Mouse (Mus musculus) bone marrow macrophage, adult 2 months (primary cell): ENCODE results near the gene Scgb1b20. TPM values are rescaled to one million over a fixed set of nuclear protein-coding genes. Genes with fewer than 3 reads are reported as not detected.
"Not testable (repeated sequence)": the region's sequence is repeated elsewhere in the genome, so short reads cannot be mapped to it uniquely, and the experiment has no call there.

Experiments
- H3K27ac ChIP-seq: 2 replicates; pipeline ENCODE4 v1.5.1; 2012; ENCODE audit warnings: low read depth, low read length; ENCODE audit not compliant: insufficient read depth
- H3K4me1 ChIP-seq: 2 replicates; pipeline ENCODE4 v1.6.1; 2012; ENCODE audit warnings: low read length; ENCODE audit not compliant: control insufficient read depth, insufficient read depth
- H3K4me3 ChIP-seq: 2 replicates; pipeline ENCODE4 v1.5.1; 2012; ENCODE audit warnings: mild to moderate bottlenecking, low read length, moderate library complexity; ENCODE audit not compliant: insufficient read depth
- CTCF ChIP-seq: IDR thresholded peaks from 2 replicates; pipeline ENCODE4 v1.5.1; 2012; ENCODE audit warnings: low read depth, mild to moderate bottlenecking, low read length, moderate library complexity
- POLR2A ChIP-seq: IDR thresholded peaks from 2 replicates; pipeline ENCODE4 v1.6.1; 2012; ENCODE audit warnings: mild to moderate bottlenecking, low read depth, low read length, borderline replicate concordance
- polyA plus RNA-seq: library from polyadenylated mRNA; stranded (reverse); fragments of >200 nt; gene quantifications from 2 replicates; pipeline ENCODE4 v1.2.4, GENCODE M21; 2012; ENCODE audit not compliant: missing spikeins, insufficient read depth, insufficient read length

The Scgb1b20 gene
- not detected in 2 replicates for polyA plus RNA-seq

DNA sequence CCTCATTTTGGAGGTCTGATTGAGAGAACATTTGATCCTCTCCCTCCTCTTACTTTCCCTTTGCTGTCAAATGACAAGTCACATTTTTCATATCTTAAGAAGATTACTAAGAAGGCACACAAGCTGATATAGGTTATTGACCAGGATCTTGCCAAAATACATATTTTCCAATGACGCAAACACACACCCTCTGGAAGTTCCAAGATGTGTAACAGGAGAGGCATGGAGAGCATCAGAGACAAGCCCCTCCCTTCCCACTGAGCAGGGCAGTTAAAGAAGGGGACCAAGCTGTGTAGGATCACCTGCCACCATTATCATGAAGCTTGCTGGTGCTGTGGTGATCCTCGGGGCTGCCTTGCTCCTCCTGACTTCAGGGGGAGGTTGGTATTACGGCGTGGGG, at the start of gene Scgb1b20:
TSS of gene Scgb1b20 (plus strand) at position 301 of the 400 bp plus-strand sequence.
- not testable (repeated sequence) for H3K4me3 ChIP-seq, H3K27ac ChIP-seq, H3K4me1 ChIP-seq

DNA sequence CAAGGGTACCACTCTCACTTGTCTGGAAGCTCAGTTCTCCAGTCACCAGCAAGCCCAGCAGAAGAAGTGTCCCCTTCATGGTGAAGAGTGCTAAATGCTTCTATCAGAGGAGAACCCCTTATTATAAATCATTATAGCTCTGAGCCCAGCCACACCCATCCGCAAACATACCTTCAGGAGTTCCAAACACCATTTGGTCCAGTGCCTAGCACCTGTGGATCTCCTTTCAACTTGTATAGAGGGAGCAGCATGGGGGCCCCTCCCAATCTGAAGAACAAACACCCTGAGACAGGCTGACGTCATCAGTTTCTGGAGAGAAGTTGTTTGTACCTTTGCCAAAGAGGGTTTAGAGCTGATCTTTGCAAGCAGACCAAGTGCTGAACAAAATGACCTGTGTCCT, 6.8 kb upstream of the Scgb1b20 start, which contains the start of gene Scgb2b20:
TSS of gene Scgb2b20 (minus strand) at position 101 of the 400 bp plus-strand sequence.
- not testable (repeated sequence) for H3K27ac ChIP-seq, H3K4me1 ChIP-seq, H3K4me3 ChIP-seq

- H3K27ac ChIP-seq, H3K4me3 ChIP-seq, H3K4me1 ChIP-seq: not testable (repeated sequence)
Measured at GRCm38 (mm10) chr7:33399749-33400148, 26.7 kb downstream of the Scgb1b20 start.

- TF ChIP-seq CTCF (no peak), POLR2A (no peak)
- no peak overlapping the region for H3K27ac ChIP-seq
- no peak overlapping the region for H3K4me3 ChIP-seq
- H3K4me1 ChIP-seq: no peaks in the 10 kb centered on the region
Measured at GRCm38 (mm10) chr7:33401650-33402049, 28.6 kb downstream of the Scgb1b20 start.

GRCm38 (mm10) chr7:33409681-33410080, 36.6 kb downstream of the Scgb1b20 start:
- H3K27ac ChIP-seq, H3K4me3 ChIP-seq, H3K4me1 ChIP-seq: not testable (repeated sequence)

Other genes with a start within 250 kb of the Scgb1b20 start
- not detected in 2 replicates for gene Scgb2b18, start 199.4 kb upstream of the Scgb1b20 start, polyA plus RNA-seq
- gene Scgb1b18, start 187.7 kb upstream of the Scgb1b20 start, polyA plus RNA-seq: not detected in 2 replicates
- gene Scgb2b19, start 92.9 kb upstream of the Scgb1b20 start, polyA plus RNA-seq: not detected in 2 replicates
- not detected in 2 replicates for gene Scgb1b19, start 85.9 kb upstream of the Scgb1b20 start, polyA plus RNA-seq
- gene Scgb2b20, start 6.9 kb upstream of the Scgb1b20 start, polyA plus RNA-seq: not detected in 2 replicates
- gene Scgb2b21, start 147.2 kb downstream of the Scgb1b20 start, polyA plus RNA-seq: not detected in 2 replicates